Mouse (Mus musculus) heart, adult 2 months (tissue): ENCODE measurements around the gene Trcg1.

ENCODE experiments used
- CTCF ChIP-seq: fragments of 200-600 bp; IDR thresholded peaks from 2 replicates; pipeline ENCODE4 v1.8.1; 2022; ENCODE audit warnings: antibody characterized with exemption, mild to moderate bottlenecking, moderate library complexity
- EP300 ChIP-seq: fragments of 200-500 bp; IDR thresholded peaks from 2 replicates; pipeline ENCODE4 v1.6.1; 2011; ENCODE audit warnings: low read depth, low read length, control low read depth; ENCODE audit not compliant: insufficient read depth
- POLR2A ChIP-seq: fragments of 200-500 bp; IDR thresholded peaks from 2 replicates; pipeline ENCODE4 v1.6.1; 2011; ENCODE audit warnings: mild to moderate bottlenecking, low read depth, low read length, control low read depth; ENCODE audit not compliant: insufficient read depth

- TF ChIP-seq CTCF (no peak), POLR2A (no peak), EP300 (no peak)
Measured at GRCm38 (mm10) chr9:57287183-57287582, 50.8 kb downstream of the Trcg1 start.
